Mouse (Mus musculus) G1E (cell line): ENCODE results near the gene Ispd. TPM values are rescaled to one million over a fixed set of nuclear protein-coding genes. Genes with fewer than 3 reads are reported as not detected.

Source experiments
- ATAC-seq: 2 replicates; pipeline ENCODE4 v1.8.0; 2016; ENCODE audit warnings: mild to moderate bottlenecking; ENCODE audit not compliant: insufficient number of reproducible peaks, poor library complexity, low FRiP score, severe bottlenecking; ENCODE audit errors: extremely low read depth
- DNase-seq: peaks from one replicate; pipeline ENCODE4 v3.0.0; 2012; ENCODE audit warnings: low spot score
- H3K27me3 ChIP-seq: 2 replicates; pipeline ENCODE4 v1.6.1; 2012; ENCODE audit warnings: mild to moderate bottlenecking, low read length, inconsistent platforms; ENCODE audit not compliant: insufficient read depth
- H3K36me3 ChIP-seq: replicated peaks from 2 replicates; pipeline ENCODE3; 2012; ENCODE audit warnings: mild to moderate bottlenecking, inconsistent platforms
- H3K4me1 ChIP-seq: 2 replicates; pipeline ENCODE4 v1.6.1; 2012; ENCODE audit warnings: low read depth, low read length, inconsistent platforms, mixed read lengths; ENCODE audit not compliant: insufficient read depth
- H3K4me3 ChIP-seq: 2 replicates; pipeline ENCODE4 v1.5.1; 2012; ENCODE audit warnings: low read depth, mild to moderate bottlenecking, inconsistent platforms, low read length, moderate library complexity, mixed read lengths
- H3K9me3 ChIP-seq: replicated peaks from 2 replicates; pipeline ENCODE4 v1.6.1; 2012; ENCODE audit warnings: inconsistent platforms
- CTCF ChIP-seq: IDR thresholded peaks from 2 replicates; pipeline ENCODE4 v1.5.1; 2012; ENCODE audit warnings: low read depth, low read length, inconsistent platforms, mixed read lengths
- GATA1 ChIP-seq: IDR thresholded peaks from 2 replicates; pipeline ENCODE4 v1.6.1; 2012; ENCODE audit warnings: borderline replicate concordance, low read length, inconsistent platforms, mixed read lengths
- GATA2 ChIP-seq: IDR thresholded peaks from 2 replicates; pipeline ENCODE4 v1.6.1; 2012; ENCODE audit warnings: low read depth, low read length, inconsistent platforms, borderline replicate concordance
- POLR2AphosphoS5 ChIP-seq: IDR thresholded peaks from 2 replicates; pipeline ENCODE4 v1.6.1; 2012; ENCODE audit warnings: low read depth, low read length, inconsistent platforms; ENCODE audit not compliant: insufficient replicate concordance
- TAL1 ChIP-seq: conservative IDR thresholded peaks from 2 replicates; pipeline ENCODE4 v1.6.1; 2012; ENCODE audit warnings: low read depth, low read length, inconsistent platforms, mixed read lengths
- polyA plus RNA-seq: library from polyadenylated mRNA; stranded (reverse); fragments of >175 nt; gene quantifications from 2 replicates; pipeline ENCODE4 v1.2.3, GENCODE M21; 2012
- total RNA-seq, 2 experiments: library from RNA; stranded (forward) in 1 of 2; stranded (reverse) in 1 of 2; fragments of 200-1000 nt in 1 of 2; fragments of >200 nt in 1 of 2; fragmentation: Nextera tagmentation in 1 of 2; gene quantifications; 2 replicates each; pipeline ENCODE4 v1.2.3; 2014 to 2017

Gene Ispd
- total and polyA plus RNA-seq, 3 experiments: 1.5 to 6.2 (median 4.7) TPM

GRCm38 (mm10) chr12:36395115-36395514, 13.9 kb downstream of the Ispd start:
- TF ChIP-seq TAL1 (no peak), POLR2AphosphoS5 (no peak), CTCF (no peak), GATA2 (no peak), GATA1 (no peak)
- no peaks in the 10 kb centered on the region for H3K9me3 ChIP-seq
- H3K4me1 ChIP-seq: no peaks in the 10 kb centered on the region
- DNase-seq (no peak), ATAC-seq (no peak)
- H3K27me3 ChIP-seq: no peaks in the 10 kb centered on the region
- H3K4me3 ChIP-seq: no peak overlapping the region
- H3K36me3 ChIP-seq: no peaks in the 10 kb centered on the region

GRCm38 (mm10) chr12:36423677-36424076, 42.4 kb downstream of the Ispd start:
- Histone ChIP-seq H3K4me1 (no peaks in the 10 kb centered on the region), H3K27me3 (no peaks in the 10 kb centered on the region), H3K36me3 (no peaks in the 10 kb centered on the region), H3K9me3 (peaks cover 4% of the 10 kb centered on the region; the same call in 1 of the 2 replicates), H3K4me3 (no peak overlapping the region)
- no peak for DNase-seq
- no peak for ATAC-seq
- TF ChIP-seq GATA2 (no peak), TAL1 (no peak), POLR2AphosphoS5 (no peak), CTCF (no peak), GATA1 (no peak)

DNA sequence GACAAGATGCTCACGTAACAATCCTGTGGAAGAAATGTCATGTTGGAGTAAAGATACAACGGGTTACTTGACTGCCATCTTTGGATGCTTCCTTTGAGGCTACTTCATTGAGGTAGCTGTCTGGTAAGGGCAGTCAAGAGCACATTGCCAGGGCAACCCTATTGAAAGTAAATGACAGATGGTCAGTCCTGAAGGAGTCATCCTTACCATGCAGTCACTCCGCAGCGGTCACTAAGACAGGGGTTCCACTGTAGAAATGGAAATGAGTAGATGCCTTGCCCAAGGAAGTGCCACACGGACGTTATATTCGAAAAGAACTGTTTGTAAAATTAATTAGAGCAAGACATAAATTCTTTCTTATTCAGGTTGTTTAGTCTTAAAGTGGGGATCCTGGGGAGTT, 44.0 kb downstream of the Ispd start:
- DNase-seq: no peak
- H3K9me3 ChIP-seq: peaks cover 4% of the 10 kb centered on the region; the same call in 1 of the 2 replicates
- no peak for TF ChIP-seq POLR2AphosphoS5
- no peaks in the 10 kb centered on the region for H3K36me3 ChIP-seq
- no peak overlapping the region for H3K4me3 ChIP-seq
- no peaks in the 10 kb centered on the region for H3K27me3 ChIP-seq
- no peaks in the 10 kb centered on the region for H3K4me1 ChIP-seq
- no peak for ATAC-seq

- DNase-seq: no peak
- H3K4me1 ChIP-seq: no peaks in the 10 kb centered on the region
Measured at GRCm38 (mm10) chr12:36426163-36427045, 45.2 kb downstream of the Ispd start.

GRCm38 (mm10) chr12:36436956-36437355, 55.7 kb downstream of the Ispd start:
- ATAC-seq (peak; percentile 81), DNase-seq (no peak)

More at GRCm38 (mm10) chr12:36426163-36427045, 45.2 kb downstream of the Ispd start:
- no peak for TF ChIP-seq POLR2AphosphoS5
- TF ChIP-seq GATA2: no peak
- no peak for TF ChIP-seq CTCF
- no peak for TF ChIP-seq TAL1
- no peak for TF ChIP-seq GATA1
- Histone ChIP-seq H3K9me3 (no peaks in the 10 kb centered on the region), H3K36me3 (no peaks in the 10 kb centered on the region), H3K27me3 (no peaks in the 10 kb centered on the region), H3K4me3 (no peak overlapping the region)
- no peak for ATAC-seq

GRCm38 (mm10) chr12:36439396-36439795, 58.1 kb downstream of the Ispd start:
- H3K27me3 ChIP-seq: no peaks in the 10 kb centered on the region
- H3K4me3 ChIP-seq: no peak overlapping the region
- peaks cover 24% of the 10 kb centered on the region for H3K4me1 ChIP-seq
- ATAC-seq (no peak), DNase-seq (no peak)
- no peak for TF ChIP-seq GATA1
- peaks cover 3% of the 10 kb centered on the region; the same call in 1 of the 2 replicates for H3K9me3 ChIP-seq
- H3K36me3 ChIP-seq: no peaks in the 10 kb centered on the region

More at GRCm38 (mm10) chr12:36436956-36437355, 55.7 kb downstream of the Ispd start:
- TF ChIP-seq CTCF: no peak
- TF ChIP-seq POLR2AphosphoS5: no peak
- no peak for TF ChIP-seq GATA1
- TF ChIP-seq GATA2: no peak
- TF ChIP-seq TAL1: no peak
- Histone ChIP-seq H3K4me1 (peaks cover 24% of the 10 kb centered on the region), H3K27me3 (no peaks in the 10 kb centered on the region), H3K36me3 (no peaks in the 10 kb centered on the region), H3K4me3 (peak overlapping the region; percentile 61), H3K9me3 (peaks cover 2% of the 10 kb centered on the region; the same call in 1 of the 2 replicates)

DNA sequence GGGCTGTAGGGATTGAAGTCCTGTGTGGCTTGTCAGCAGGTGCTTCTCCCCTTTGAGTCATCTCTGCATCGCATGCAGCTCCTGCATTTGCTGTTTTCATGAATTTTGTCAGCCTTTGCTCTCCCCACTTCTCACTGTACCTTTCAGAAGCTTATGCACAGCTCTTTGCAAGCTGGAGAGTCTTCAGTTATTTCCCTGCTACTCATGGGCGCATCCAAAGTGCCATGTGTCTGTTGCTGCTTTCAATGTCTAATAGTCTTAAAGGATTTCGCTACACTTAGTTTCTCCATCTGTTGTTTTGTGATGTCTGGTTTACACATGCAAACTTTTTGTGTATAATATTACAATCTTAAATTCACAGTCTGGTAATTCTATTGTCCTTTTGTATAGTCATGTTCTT, 74.8 kb downstream of the Ispd start:
- Histone ChIP-seq H3K27me3 (no peaks in the 10 kb centered on the region), H3K9me3 (no peaks in the 10 kb centered on the region), H3K4me1 (no peaks in the 10 kb centered on the region), H3K36me3 (no peaks in the 10 kb centered on the region), H3K4me3 (no peak overlapping the region)
- TF ChIP-seq TAL1: no peak
- no peak for DNase-seq
- ATAC-seq: no peak
